In the genomic region with DNA sequence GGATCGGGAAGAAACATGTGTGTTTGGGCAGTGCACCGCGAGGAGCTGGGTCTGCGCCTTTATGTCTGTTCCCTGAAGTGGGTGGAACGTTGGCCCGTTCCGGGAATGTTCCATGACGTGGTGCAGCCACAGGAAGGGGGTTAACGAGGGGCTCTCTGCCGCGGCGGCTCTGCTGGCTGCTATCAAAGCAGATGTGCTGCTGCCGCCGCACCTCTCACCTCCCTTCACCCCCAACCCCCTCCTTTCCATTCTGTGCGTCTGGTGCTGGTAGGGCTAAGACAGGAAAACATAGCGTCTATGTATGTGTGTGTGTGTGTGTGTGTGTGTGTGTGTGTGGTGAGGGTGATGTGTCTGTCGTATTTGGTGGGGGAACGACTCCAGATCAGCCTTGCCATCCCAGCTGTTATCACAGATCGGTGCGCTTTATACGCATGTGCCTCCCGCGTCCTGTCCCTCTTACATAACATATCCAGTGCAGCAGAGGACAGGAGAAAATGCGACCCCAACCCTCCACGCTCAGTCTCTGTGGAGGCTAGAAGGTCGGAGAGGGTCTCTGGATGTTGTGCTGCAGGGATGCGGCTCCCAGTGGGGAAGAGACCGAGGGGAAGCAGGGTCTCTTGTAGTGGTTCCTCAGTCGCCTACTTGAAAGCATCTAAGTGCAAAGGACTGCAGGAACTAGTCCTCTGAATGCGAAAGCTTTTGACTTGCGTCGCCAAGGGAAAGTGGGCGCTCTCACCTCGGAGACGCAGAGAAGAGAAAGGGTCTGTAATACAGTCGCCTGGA, we compare ENCODE assay signal across 9 mouse cellular contexts. TPM values are rescaled to one million over a fixed set of nuclear protein-coding genes. Genes with fewer than 3 reads are reported as not detected.
DNase-seq lines count a peak whose midpoint lies in the region; ATAC-seq and TF ChIP-seq lines count a peak whose summit lies in the region.
"Had no signal": no experiment of that assay in that cellular context is flagged by ENCODE, and none has a peak within 500 bp of the region (broad histone marks: within the 10 kb centered on the region; RNA-seq: fewer than 3 reads in every experiment).

No protein-coding gene starts in this region.

- H3K9me3 ChIP-seq in embryonic facial prominence, embryonic 15.5 days (replicated peaks) = no peaks in the 10 kb centered on the region
- H3K9me3 ChIP-seq in heart, embryonic 12.5 days (replicated peaks) = no peaks in the 10 kb centered on the region
- no peaks in the 10 kb centered on the region for H3K9me3 ChIP-seq in kidney, embryonic 16.5 days (ENCODE audit: low read length)
- no peaks in the 10 kb centered on the region for H3K9me3 ChIP-seq in midbrain, postnatal 0 days (ENCODE audit: low read length)

- H3K4me2 ChIP-seq in embryonic facial prominence, embryonic 15.5 days (replicated peaks) = peak overlapping the region; percentile 97
- H3K4me2 ChIP-seq in heart, embryonic 12.5 days = peak overlapping the region; percentile 90
- H3K4me2 ChIP-seq in kidney, embryonic 16.5 days (replicated peaks; ENCODE audit: low read depth, low read length) = peak overlapping the region; percentile 95
- peak overlapping the region; percentile 99 for H3K4me2 ChIP-seq in midbrain, postnatal 0 days (ENCODE audit: low read depth, low read length, poor library complexity, severe bottlenecking)

- peak overlapping the region; percentile 90 for H3K4me3 ChIP-seq in embryonic facial prominence, embryonic 15.5 days (replicated peaks)
- peak overlapping the region; percentile 96 for H3K4me3 ChIP-seq in heart, embryonic 12.5 days
- H3K4me3 ChIP-seq in kidney, embryonic 16.5 days (ENCODE audit: low read length) = peak overlapping the region; percentile 84
- H3K4me3 ChIP-seq in midbrain, postnatal 0 days (ENCODE audit: low read depth, low read length) = peak overlapping the region; percentile 91

- H3K9ac ChIP-seq in embryonic facial prominence, embryonic 15.5 days = peak overlapping the region; percentile 92
- peak overlapping the region; percentile 98 for H3K9ac ChIP-seq in heart, embryonic 12.5 days
- peak overlapping the region; percentile 72 for H3K9ac ChIP-seq in kidney, embryonic 16.5 days (replicated peaks; ENCODE audit: low read length)
- peak overlapping the region; percentile 91 for H3K9ac ChIP-seq in midbrain, postnatal 0 days (replicated peaks; ENCODE audit: low read length, poor library complexity, severe bottlenecking)

- H3K27me3 ChIP-seq in embryonic facial prominence, embryonic 15.5 days = no peaks in the 10 kb centered on the region
- no peaks in the 10 kb centered on the region for H3K27me3 ChIP-seq in heart, embryonic 12.5 days (replicated peaks)
- no peaks in the 10 kb centered on the region for H3K27me3 ChIP-seq in kidney, embryonic 16.5 days (ENCODE audit: insufficient read depth, low read length)
- H3K27me3 ChIP-seq in midbrain, postnatal 0 days (ENCODE audit: insufficient read depth, low read length) = no peaks in the 10 kb centered on the region

- H3K27ac ChIP-seq in embryonic facial prominence, embryonic 15.5 days (replicated peaks) = peak overlapping the region; percentile 99
- peak overlapping the region; percentile 100 for H3K27ac ChIP-seq in heart, embryonic 12.5 days (ENCODE audit: poor library complexity, severe bottlenecking)
- H3K27ac ChIP-seq in kidney, embryonic 16.5 days (ENCODE audit: low read length) = peak overlapping the region; percentile 95
- peak overlapping the region; percentile 98 for H3K27ac ChIP-seq in midbrain, postnatal 0 days (ENCODE audit: low read depth, low read length)

- no peak for TF ChIP-seq CTCF in midbrain, postnatal 0 days (IDR thresholded peaks at IDR 0.05)

- H3K36me3 ChIP-seq in embryonic facial prominence, embryonic 15.5 days = no peaks in the 10 kb centered on the region
- no peaks in the 10 kb centered on the region for H3K36me3 ChIP-seq in heart, embryonic 12.5 days
- no peaks in the 10 kb centered on the region for H3K36me3 ChIP-seq in kidney, embryonic 16.5 days (ENCODE audit: insufficient read depth, low read length)
- H3K36me3 ChIP-seq in midbrain, postnatal 0 days (ENCODE audit: insufficient read depth, low read length) = no peaks in the 10 kb centered on the region
- H3K36me3 ChIP-seq: G1E had no signal

- peak; percentile 71 for DNase-seq in 3134 (ENCODE audit: extremely low read depth, insufficient read length, low spot score)
- peak; percentile 52 to 69 for DNase-seq in adrenal gland, postnatal 4 days (ENCODE audit: low spot score in 2 of 2)
- DNase-seq in liver = peak; percentile 50
- DNase-seq in midbrain, postnatal 0 days (ENCODE audit: low spot score) = peak; percentile 86
- DNase-seq in spleen, postnatal 10 days (ENCODE audit: low spot score in 2 of 2) = peak; percentile 46 to 63

- 1% methylated on average over 36 of the region's 36 CpGs for WGBS in embryonic facial prominence, embryonic 15.5 days
- under 1% methylated on average over 36 of the region's 36 CpGs for WGBS in heart, embryonic 12.5 days
- under 1% methylated on average over 36 of the region's 36 CpGs for WGBS in kidney, embryonic 16.5 days
- WGBS in midbrain, postnatal 0 days = under 1% methylated on average over 36 of the region's 36 CpGs

- H3K4me1 ChIP-seq in embryonic facial prominence, embryonic 15.5 days = 0 out of 2 replicates have a peak, but pooled peaks cover 6% of the 10 kb centered on the region
- H3K4me1 ChIP-seq in heart, embryonic 12.5 days (replicated peaks) = peaks cover 4% of the 10 kb centered on the region
- peaks cover 8% of the 10 kb centered on the region for H3K4me1 ChIP-seq in kidney, embryonic 16.5 days (ENCODE audit: insufficient read depth, low read length)
- no peaks in the 10 kb centered on the region for H3K4me1 ChIP-seq in midbrain, postnatal 0 days (ENCODE audit: insufficient read depth, low read length)

- ATAC-seq in embryonic facial prominence, embryonic 15.5 days (ENCODE audit: insufficient number of reproducible peaks, low FRiP score, low TSS enrichment, low read depth) = peak; percentile 43
- peak; percentile 70 for ATAC-seq in heart, embryonic 12.5 days (ENCODE audit: insufficient number of reproducible peaks, low FRiP score)
- peak; percentile 60 for ATAC-seq in kidney, embryonic 16.5 days (ENCODE audit: low FRiP score, low TSS enrichment)
- peak; percentile 85 for ATAC-seq in midbrain, postnatal 0 days (ENCODE audit: low FRiP score)

RNA-seq across cellular contexts. Expression of gene Hivep2, which starts 1.8 kb away (rescaled TPM):
- 10 to 100 TPM; 23.3 to 26.6 TPM for total RNA-seq in adrenal gland, postnatal 4 days (2021)
- 10.0 and 11.7 TPM in 2 replicates for polyA plus RNA-seq in embryonic facial prominence, embryonic 15.5 days (2015; fragmentation: Nextera tagmentation; extraction: Ambion mirVana)
- 5.3 and 5.8 TPM in 2 replicates for polyA plus RNA-seq in heart, embryonic 12.5 days (2016; fragmentation: Nextera tagmentation; extraction: Ambion mirVana)
- 4.6 and 4.8 TPM in 2 replicates for polyA plus RNA-seq in kidney, embryonic 16.5 days (2015; fragmentation: Nextera tagmentation; extraction: Ambion mirVana)
- total RNA-seq in midbrain, postnatal 0 days (2014; rRNA removed) = 37.5 and 40.9 TPM in 2 replicates
- 10.6 and 10.8 TPM in 2 replicates for polyA plus RNA-seq in midbrain, postnatal 0 days (2015; fragmentation: Nextera tagmentation; extraction: Ambion mirVana)
- polyA plus RNA-seq: G1E had no signal

Comparison
In these comparisons a context has a peak if more than half of its experiments do, and no peak if none do; other contexts are left out.
1. Peak in every context shown above with its lines: DNase-seq, ATAC-seq, H3K4me3 ChIP-seq and H3K27ac ChIP-seq.